Mouse (Mus musculus) CH12.LX (cell line): ENCODE measurements at regions not wholly inside any gene's neighbourhood (a gene's known extent, or its start where the extent isn't known, plus 50 kb on each side); places are given as distances from the start of the nearest gene placed in this dataset.

Experiments used
- MAFK ChIP-seq: IDR thresholded peaks from 2 replicates; pipeline ENCODE4 v1.6.1; 2011; ENCODE audit warnings: low read length, improper control_type of control experiment; ENCODE audit not compliant: insufficient replicate concordance
- USF2 ChIP-seq: conservative IDR thresholded peaks from 2 replicates; pipeline ENCODE4 v1.6.1; 2011; ENCODE audit warnings: low read depth, low read length, improper control_type of control experiment

DNA sequence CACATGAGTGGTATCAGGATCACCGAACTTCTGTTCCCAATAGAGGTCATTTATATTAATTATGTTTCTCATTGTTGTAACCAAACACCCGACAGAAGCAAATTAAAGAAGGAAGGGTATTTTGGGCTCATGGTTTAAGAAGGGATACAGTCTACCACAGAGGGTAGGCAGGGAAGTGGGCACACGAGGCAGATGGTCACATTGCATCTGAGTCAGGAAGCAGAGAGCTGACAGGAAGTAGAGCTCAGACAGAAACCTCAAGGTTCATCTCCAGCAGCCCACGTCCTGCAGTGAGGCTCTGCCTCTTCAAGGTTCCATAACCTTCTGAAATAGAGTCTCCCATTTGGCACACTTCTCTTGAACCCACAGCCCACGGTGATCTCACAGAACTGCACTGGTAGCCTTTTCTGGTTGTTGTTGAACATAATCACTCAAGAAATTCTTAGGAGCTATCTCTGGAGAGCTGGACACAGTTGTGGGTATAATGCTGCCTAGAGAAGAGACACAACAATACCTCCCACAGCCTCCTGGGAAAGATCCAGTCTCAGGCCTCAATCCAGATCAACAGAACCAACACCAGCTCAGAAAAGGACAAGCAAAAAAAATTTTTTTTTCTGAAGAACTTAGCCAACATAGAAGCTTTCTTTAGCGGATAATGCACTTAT lies 111.5 kb upstream of the Fmo9 start:
- TF ChIP-seq USF2 (no peak), MAFK (no peak)
